ENCODE assay signal across 8 mouse cellular contexts in genomic region chr12:104865166-104865535, GRCm38 (mm10). TPM values are rescaled to one million over a fixed set of nuclear protein-coding genes. Genes with fewer than 3 reads are reported as not detected.
DNase-seq lines count a peak whose midpoint lies in the region; ATAC-seq lines count a peak whose summit lies in the region.

No protein-coding gene starts in this region.

- no peak overlapping the region for H3K27ac ChIP-seq in heart, embryonic 11.5 days (ENCODE audit: low read depth, low read length)
- H3K27ac ChIP-seq in hindbrain, embryonic 10.5 days, result peak overlapping the region; percentile 87
- no peak overlapping the region for H3K27ac ChIP-seq in midbrain, embryonic 12.5 days (replicated peaks)

- peak overlapping the region; percentile 98 for H3K4me2 ChIP-seq in heart, embryonic 11.5 days
- peak overlapping the region; percentile 97 for H3K4me2 ChIP-seq in midbrain, embryonic 12.5 days (replicated peaks)

- H3K4me3 ChIP-seq in heart, embryonic 11.5 days (ENCODE audit: low read depth, low read length), result peak overlapping the region; percentile 77
- H3K4me3 ChIP-seq in hindbrain, embryonic 10.5 days, result peak overlapping the region; percentile 71
- H3K4me3 ChIP-seq in midbrain, embryonic 12.5 days, result peak overlapping the region; percentile 77

- H3K27me3 ChIP-seq in heart, embryonic 11.5 days (ENCODE audit: control insufficient read depth, insufficient read depth, low read length), result 0 out of 2 replicates have a peak, but pooled peaks cover 7% of the 10 kb centered on the region
- peaks cover 10% of the 10 kb centered on the region; the same call in 1 of the 2 replicates for H3K27me3 ChIP-seq in hindbrain, embryonic 10.5 days (ENCODE audit: insufficient read depth, poor library complexity, severe bottlenecking)
- peaks cover 13% of the 10 kb centered on the region; the same call in 1 of the 2 replicates for H3K27me3 ChIP-seq in midbrain, embryonic 12.5 days

- no peaks in the 10 kb centered on the region for H3K9me3 ChIP-seq in heart, embryonic 11.5 days (replicated peaks; ENCODE audit: control insufficient read depth, low read length)
- H3K9me3 ChIP-seq in hindbrain, embryonic 10.5 days, result peaks cover 6% of the 10 kb centered on the region
- 0 out of 2 replicates have a peak, but pooled peaks cover 5% of the 10 kb centered on the region for H3K9me3 ChIP-seq in midbrain, embryonic 12.5 days

- 0 out of 2 replicates have a peak, but pooled peaks have one; percentile 28 for ATAC-seq in heart, embryonic 11.5 days (replicated peaks; ENCODE audit: insufficient number of reproducible peaks, low FRiP score, low TSS enrichment)
- peak; percentile 75 for ATAC-seq in midbrain, embryonic 12.5 days (ENCODE audit: low FRiP score, low read depth)
- no peak for ATAC-seq in monocyte, adult 5-6 weeks (replicated peaks; ENCODE audit: insufficient number of reproducible peaks, low FRiP score, low TSS enrichment, poor library complexity, severe bottlenecking)

- 0 out of 2 replicates have a peak, but pooled peaks cover 2% of the 10 kb centered on the region for H3K4me1 ChIP-seq in heart, embryonic 11.5 days (ENCODE audit: control insufficient read depth, insufficient read depth, low read length)
- peaks cover 33% of the 10 kb centered on the region for H3K4me1 ChIP-seq in hindbrain, embryonic 10.5 days (replicated peaks)
- peaks cover 8% of the 10 kb centered on the region for H3K4me1 ChIP-seq in midbrain, embryonic 12.5 days

- 0% methylated on average over 7 of the region's 10 CpGs for WGBS in heart, embryonic 11.5 days (ENCODE audit: insufficient replicate concordance)
- 0% methylated on average over 8 of the region's 10 CpGs for WGBS in hindbrain, embryonic 10.5 days
- WGBS in midbrain, embryonic 12.5 days, result under 1% methylated on average over 8 of the region's 10 CpGs

- no peak for DNase-seq in heart, adult 9 months (ENCODE audit: low spot score in 2 of 2)
- peak; percentile 59 for DNase-seq in Muller cell, postnatal 12 days (ENCODE audit: inconsistent ontology term)
- DNase-seq in hindbrain, embryonic 10.5 days (ENCODE audit: low spot score), result peak; percentile 51
- DNase-seq in c-Kit-positive CD71-positive TER-119-positive erythroid progenitor cells, embryonic 14.5 days (ENCODE audit: low spot score), result no peak
- DNase-seq in urinary bladder, adult 18-20 months (ENCODE audit: low spot score in 2 of 2), result no peak

- no peaks in the 10 kb centered on the region for H3K36me3 ChIP-seq in heart, embryonic 11.5 days (ENCODE audit: control insufficient read depth, insufficient read depth, low read length)
- 0 out of 2 replicates have a peak, but pooled peaks cover 3% of the 10 kb centered on the region for H3K36me3 ChIP-seq in hindbrain, embryonic 10.5 days
- no peaks in the 10 kb centered on the region for H3K36me3 ChIP-seq in midbrain, embryonic 12.5 days

- peak overlapping the region; percentile 69 for H3K9ac ChIP-seq in heart, embryonic 11.5 days (ENCODE audit: low read depth, low read length)
- peak overlapping the region; percentile 84; the same call in 1 of the 2 replicates for H3K9ac ChIP-seq in midbrain, embryonic 12.5 days (replicated peaks)

RNA-seq across cellular contexts. Expression of gene Clmn, which starts 0.3 kb away (rescaled TPM):
- polyA plus RNA-seq in heart, embryonic 11.5 days (2014; fragmentation: Nextera tagmentation; extraction: Ambion mirVana), result 1.3 and 1.5 TPM in 2 replicates
- polyA plus RNA-seq in hindbrain, embryonic 10.5 days (2016; fragmentation: Nextera tagmentation; extraction: Ambion mirVana), result 2.4 and 2.7 TPM in 2 replicates
- 2.2 and 2.5 TPM in 2 replicates for polyA plus RNA-seq in midbrain, embryonic 12.5 days (2016; fragmentation: Nextera tagmentation; extraction: Ambion mirVana)
- total RNA-seq in monocyte, adult 5-6 weeks (2017), result 0.19 TPM in 1 of 3 replicates, not detected in the others

Comparison
In these comparisons a context has a peak if more than half of its experiments do, and no peak if none do; other contexts are left out.
1. DNase-seq: peak in Muller cell, postnatal 12 days (single experiment) and hindbrain, embryonic 10.5 days (single experiment); none in heart, adult 9 months (0 of 2), c-Kit-positive CD71-positive TER-119-positive erythroid progenitor cells, embryonic 14.5 days (single experiment) and urinary bladder, adult 18-20 months (0 of 2).
2. Peak in every context shown above with its lines, with median percentiles within 50 percentile points of each other: H3K4me3 ChIP-seq.